Mouse (Mus musculus) neural tube, embryonic 11.5 days (tissue): ENCODE measurements around the gene Xbp1. TPM values are rescaled to one million over a fixed set of nuclear protein-coding genes. Genes with fewer than 3 reads are reported as not detected.

Source experiments
- ATAC-seq: fragments of 200-750 bp; cut with Nextera tagmentation; 2 replicates; pipeline ENCODE4 v1.8.0; 2017; ENCODE audit warnings: moderate number of reproducible peaks, mild to moderate bottlenecking, moderate TSS enrichment, moderate library complexity; ENCODE audit not compliant: insufficient read depth, low FRiP score, low TSS enrichment
- DNase-seq: peaks from one replicate; pipeline ENCODE4 v3.0.0-alpha.2; 2015; ENCODE audit warnings: low spot score
- H3K27ac ChIP-seq: fragments of 300-500 bp; sonication (generic); 2 replicates; pipeline ENCODE4 v1.5.1; 2014; ENCODE audit warnings: low read depth, mild to moderate bottlenecking, low read length
- H3K27me3 ChIP-seq: fragments of 300-500 bp; sonication (generic); 2 replicates; pipeline ENCODE4 v1.6.1; 2014; ENCODE audit warnings: mild to moderate bottlenecking, low read length, mixed read lengths; ENCODE audit not compliant: control insufficient read depth, insufficient read depth
- H3K36me3 ChIP-seq: fragments of 300-500 bp; sonication (generic); 2 replicates; pipeline ENCODE4 v1.6.1; 2014; ENCODE audit warnings: mild to moderate bottlenecking, low read length, moderate library complexity, mixed read lengths; ENCODE audit not compliant: control insufficient read depth, insufficient read depth
- H3K4me1 ChIP-seq: fragments of 300-500 bp; sonication (generic); 2 replicates; pipeline ENCODE4 v1.6.1; 2014; ENCODE audit warnings: low read length, mixed read lengths; ENCODE audit not compliant: control insufficient read depth, insufficient read depth
- H3K4me2 ChIP-seq: fragments of 300-500 bp; sonication (generic); 2 replicates; pipeline ENCODE4 v1.6.1; 2014; ENCODE audit warnings: low read depth, mild to moderate bottlenecking, moderate library complexity
- H3K4me3 ChIP-seq: fragments of 300-500 bp; sonication (generic); 2 replicates; pipeline ENCODE4 v1.5.1; 2014; ENCODE audit warnings: low read depth, low read length
- H3K9ac ChIP-seq: fragments of 300-500 bp; sonication (generic); 2 replicates; pipeline ENCODE4 v1.6.1; 2014; ENCODE audit warnings: mild to moderate bottlenecking, low read length
- H3K9me3 ChIP-seq: fragments of 300-500 bp; sonication (generic); 2 replicates; pipeline ENCODE4 v1.6.1; 2016; ENCODE audit warnings: low read length; ENCODE audit not compliant: control insufficient read depth
- WGBS: fragments of 180-500 bp; shearing (Covaris S2); extraction: QIAGEN DNeasy Blood & Tissue Kit; methylation state at CpG from one replicate; pipeline ENCODE4 v1.1.7; 2014; 5-methylcytosine and 5-hydroxymethylcytosine counted together
- polyA plus RNA-seq: library from polyadenylated mRNA; unstranded; fragments of >200 nt; fragmentation: Nextera tagmentation; extraction: Ambion mirVana; gene quantifications from 2 replicates; pipeline ENCODE4 v1.2.1, GENCODE M21; 2014

Xbp1 gene
- polyA plus RNA-seq, 1 experiment from 2014 or later: 165 TPM

DNA sequence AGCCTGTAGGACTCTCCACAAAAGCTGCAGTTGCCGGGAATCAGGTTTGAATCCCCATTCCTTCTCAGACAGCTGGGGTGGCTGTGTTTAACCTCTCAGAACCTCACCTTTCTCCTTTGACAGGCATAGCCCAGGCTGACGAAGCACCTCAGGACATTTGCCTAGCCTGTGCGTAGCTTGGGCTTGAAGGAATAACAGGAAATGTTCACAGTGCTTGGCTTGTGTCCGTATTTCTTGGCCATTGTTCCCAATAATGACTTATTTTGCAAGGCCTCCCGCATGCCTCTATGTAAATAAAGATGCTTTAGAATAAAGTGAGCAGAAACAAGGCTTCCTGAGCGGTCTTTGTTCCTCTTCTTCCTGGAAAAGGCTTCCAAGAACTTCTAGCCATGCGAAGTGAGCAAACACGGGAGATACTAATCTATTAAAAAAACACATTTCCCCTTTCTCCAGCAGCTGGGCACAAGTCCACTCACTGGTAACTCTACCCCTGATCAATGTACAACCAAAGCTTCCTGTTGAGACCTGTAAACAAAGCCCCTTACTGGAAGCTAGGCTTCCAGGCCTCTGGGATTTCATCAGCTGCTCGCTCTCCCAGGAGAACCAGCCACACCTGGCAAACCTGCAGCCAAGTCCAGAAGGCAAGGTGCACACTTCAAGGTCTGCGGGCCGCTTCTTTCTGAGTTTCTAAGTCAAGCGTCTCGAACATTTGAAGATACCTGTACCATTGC is 21.4 kb upstream of the Xbp1 start:
- Histone ChIP-seq H3K4me1 (no peaks in the 10 kb centered on the region), H3K27ac (no peak overlapping the region), H3K27me3 (no peaks in the 10 kb centered on the region), H3K4me2 (no peak overlapping the region), H3K9me3 (no peaks in the 10 kb centered on the region), H3K4me3 (no peak overlapping the region), H3K36me3 (no peaks in the 10 kb centered on the region), H3K9ac (no peak overlapping the region)
- ATAC-seq (no peak), DNase-seq (no peak)
- WGBS: 78% methylated on average over 13 of the region's 13 CpGs

DNA sequence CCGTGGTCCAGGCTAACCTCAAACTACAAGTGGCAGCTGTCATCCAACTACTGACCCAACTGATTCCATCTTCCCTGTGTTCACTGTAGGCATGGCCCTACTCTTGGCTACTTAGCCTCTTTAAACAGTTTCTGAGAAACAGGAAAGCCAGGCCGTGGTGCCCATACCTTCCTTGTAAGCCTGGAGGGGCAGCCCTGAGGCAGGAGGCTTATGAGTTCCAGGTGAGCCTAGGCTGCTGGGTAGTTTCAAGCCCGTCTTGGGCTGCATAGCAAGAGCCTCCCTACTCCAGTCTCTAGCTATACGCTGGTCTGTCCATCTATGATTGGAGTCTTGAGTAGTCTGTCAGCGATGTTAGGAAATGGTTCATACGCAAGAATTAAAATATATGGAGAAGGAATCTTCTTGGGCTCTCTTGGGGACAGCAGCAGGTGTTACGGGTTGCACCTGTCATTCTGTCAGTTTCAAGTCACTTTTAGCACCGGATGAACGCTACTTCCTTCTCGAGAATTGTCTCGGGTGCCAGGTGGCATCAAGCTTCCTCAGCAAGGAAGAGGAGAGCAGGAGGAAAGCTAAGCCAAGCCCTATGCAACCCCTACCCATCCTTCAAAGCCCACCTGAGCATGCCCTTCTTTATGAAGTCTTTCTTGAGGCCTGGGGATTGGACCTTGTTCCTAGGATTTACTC is 20.4 kb upstream of the Xbp1 start:
- ATAC-seq (no peak), DNase-seq (no peak)
- 92% methylated on average over 11 of the region's 11 CpGs for WGBS
- Histone ChIP-seq H3K27ac (no peak overlapping the region), H3K36me3 (no peaks in the 10 kb centered on the region), H3K4me3 (no peak overlapping the region), H3K27me3 (no peaks in the 10 kb centered on the region), H3K4me1 (no peaks in the 10 kb centered on the region), H3K4me2 (no peak overlapping the region), H3K9me3 (no peaks in the 10 kb centered on the region), H3K9ac (no peak overlapping the region)

DNA sequence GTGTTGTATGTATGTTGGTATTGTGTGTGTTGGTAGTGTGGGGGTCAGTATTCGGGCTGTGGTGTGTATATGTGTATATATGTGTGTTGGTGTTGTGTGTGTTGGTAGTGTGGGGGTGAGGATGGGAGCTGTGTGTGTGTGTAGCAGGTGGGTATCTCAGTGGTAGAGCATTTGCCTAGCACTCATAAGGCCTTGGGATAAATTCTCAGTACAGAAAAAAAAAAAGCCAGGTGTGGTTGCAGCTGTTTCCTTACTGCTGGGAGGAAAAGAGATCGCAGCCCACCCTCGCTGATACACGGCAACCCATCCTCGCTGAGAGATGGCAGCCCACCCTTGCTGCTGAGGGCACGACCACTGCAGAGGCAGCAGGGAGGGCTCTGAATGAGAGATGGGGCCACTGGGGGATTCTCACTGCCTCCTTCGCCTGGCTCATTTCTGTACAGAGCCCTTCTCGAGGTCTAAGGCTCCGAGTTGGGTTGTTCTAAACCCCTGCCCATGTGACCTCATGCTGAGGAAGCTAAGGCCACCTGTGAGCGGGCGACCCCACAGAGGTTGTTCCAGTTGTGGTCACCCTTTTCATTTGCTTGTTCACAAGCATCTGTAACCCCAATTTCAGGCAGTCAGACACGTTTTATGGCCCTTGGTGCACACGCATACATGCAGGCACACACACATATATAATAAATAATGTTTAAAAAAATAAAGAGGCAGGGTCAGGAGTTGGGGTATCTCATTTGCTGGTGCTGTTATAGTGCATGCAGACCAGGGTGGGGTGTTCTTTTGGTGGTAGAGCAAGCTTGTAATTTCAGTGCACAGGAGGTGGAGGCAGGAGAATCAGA is 19.3 kb upstream of the Xbp1 start:
- DNase-seq (no peak), ATAC-seq (no peak)
- WGBS: 77% methylated on average over 13 of the region's 13 CpGs
- H3K4me3 ChIP-seq: no peak overlapping the region
- H3K4me1 ChIP-seq: no peaks in the 10 kb centered on the region
- no peaks in the 10 kb centered on the region for H3K36me3 ChIP-seq
- no peaks in the 10 kb centered on the region for H3K27me3 ChIP-seq
- H3K27ac ChIP-seq: no peak overlapping the region
- no peaks in the 10 kb centered on the region for H3K9me3 ChIP-seq
- H3K9ac ChIP-seq: no peak overlapping the region
- no peak overlapping the region for H3K4me2 ChIP-seq

DNA sequence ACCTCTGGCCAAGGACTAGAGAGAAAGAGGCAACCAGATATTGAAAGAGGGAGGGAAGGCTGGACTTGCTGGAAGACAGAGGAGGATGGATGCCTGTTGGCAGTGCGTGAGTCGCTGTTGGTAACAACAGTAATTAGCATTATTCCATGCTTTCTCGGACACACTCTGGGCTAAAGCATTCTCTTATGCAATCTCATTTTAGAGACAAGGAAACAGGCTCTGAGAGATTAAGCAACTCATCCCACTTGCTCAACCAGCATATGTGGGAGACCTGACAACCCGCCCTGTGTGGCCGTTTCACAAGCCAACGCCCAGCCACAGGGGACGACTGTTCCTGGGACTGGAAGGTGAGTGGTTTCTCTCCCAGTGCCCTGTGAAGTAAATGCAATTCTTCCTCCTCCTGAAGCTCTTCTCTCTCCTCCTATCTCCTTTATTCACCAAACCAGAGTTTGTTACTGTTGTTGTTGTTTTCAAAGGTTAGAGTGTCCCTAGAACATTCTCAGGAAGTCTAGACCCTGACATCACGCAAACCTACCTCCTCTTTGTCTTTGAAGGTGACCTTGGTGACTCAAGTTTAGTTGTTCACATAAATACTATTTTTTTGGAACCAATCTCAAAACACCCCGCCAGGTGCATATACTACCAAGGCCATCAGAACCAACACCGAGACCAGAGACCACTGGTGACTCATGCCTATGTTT is 18.0 kb upstream of the Xbp1 start:
- DNase-seq (no peak), ATAC-seq (no peak)
- Histone ChIP-seq H3K4me2 (no peak overlapping the region), H3K27me3 (no peaks in the 10 kb centered on the region), H3K4me3 (no peak overlapping the region), H3K4me1 (no peaks in the 10 kb centered on the region), H3K9ac (no peak overlapping the region), H3K9me3 (no peaks in the 10 kb centered on the region), H3K27ac (no peak overlapping the region), H3K36me3 (no peaks in the 10 kb centered on the region)
- 86% methylated on average over 10 of the region's 10 CpGs for WGBS

DNA sequence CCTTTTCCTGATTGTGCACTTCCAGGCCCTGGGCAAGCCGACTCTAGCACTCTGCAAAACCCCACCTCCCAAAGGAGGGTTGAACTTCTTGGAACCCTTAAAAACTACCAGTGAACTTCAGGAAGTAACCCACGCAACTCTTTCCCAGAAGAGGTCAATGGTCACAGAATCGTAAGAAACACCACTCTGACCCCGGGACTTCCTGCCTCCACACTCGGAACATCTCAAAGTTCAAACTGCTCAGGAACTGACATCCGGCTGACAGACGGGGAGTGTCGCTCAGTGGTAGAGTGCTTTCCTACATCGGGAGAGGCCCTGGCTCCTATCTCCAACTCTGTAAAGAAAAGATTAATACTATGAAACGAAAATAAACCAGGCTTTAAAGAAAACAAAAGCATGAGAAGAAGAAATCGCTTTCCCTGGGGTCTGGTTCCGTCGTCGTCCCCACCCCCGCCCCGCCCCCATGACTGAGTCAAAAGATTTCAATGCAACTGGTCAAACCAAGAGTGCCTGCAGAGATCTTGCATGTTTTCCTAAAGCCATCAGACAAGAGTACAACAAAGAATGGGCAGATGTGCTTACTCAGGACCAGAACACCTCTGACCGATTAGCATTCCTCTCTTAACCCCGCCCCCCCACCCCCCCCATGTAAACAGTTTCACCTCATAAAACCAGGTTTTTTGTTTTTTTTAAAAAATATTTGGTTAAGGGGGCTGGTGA is 14.4 kb upstream of the Xbp1 start:
- ATAC-seq (no peak), DNase-seq (peak; percentile 20)
- Histone ChIP-seq H3K27me3 (no peaks in the 10 kb centered on the region), H3K4me3 (no peak overlapping the region), H3K9ac (no peak overlapping the region), H3K4me2 (no peak overlapping the region), H3K4me1 (no peaks in the 10 kb centered on the region), H3K36me3 (no peaks in the 10 kb centered on the region), H3K27ac (no peak overlapping the region), H3K9me3 (no peaks in the 10 kb centered on the region)
- 41% methylated on average over 18 of the region's 18 CpGs for WGBS

DNA sequence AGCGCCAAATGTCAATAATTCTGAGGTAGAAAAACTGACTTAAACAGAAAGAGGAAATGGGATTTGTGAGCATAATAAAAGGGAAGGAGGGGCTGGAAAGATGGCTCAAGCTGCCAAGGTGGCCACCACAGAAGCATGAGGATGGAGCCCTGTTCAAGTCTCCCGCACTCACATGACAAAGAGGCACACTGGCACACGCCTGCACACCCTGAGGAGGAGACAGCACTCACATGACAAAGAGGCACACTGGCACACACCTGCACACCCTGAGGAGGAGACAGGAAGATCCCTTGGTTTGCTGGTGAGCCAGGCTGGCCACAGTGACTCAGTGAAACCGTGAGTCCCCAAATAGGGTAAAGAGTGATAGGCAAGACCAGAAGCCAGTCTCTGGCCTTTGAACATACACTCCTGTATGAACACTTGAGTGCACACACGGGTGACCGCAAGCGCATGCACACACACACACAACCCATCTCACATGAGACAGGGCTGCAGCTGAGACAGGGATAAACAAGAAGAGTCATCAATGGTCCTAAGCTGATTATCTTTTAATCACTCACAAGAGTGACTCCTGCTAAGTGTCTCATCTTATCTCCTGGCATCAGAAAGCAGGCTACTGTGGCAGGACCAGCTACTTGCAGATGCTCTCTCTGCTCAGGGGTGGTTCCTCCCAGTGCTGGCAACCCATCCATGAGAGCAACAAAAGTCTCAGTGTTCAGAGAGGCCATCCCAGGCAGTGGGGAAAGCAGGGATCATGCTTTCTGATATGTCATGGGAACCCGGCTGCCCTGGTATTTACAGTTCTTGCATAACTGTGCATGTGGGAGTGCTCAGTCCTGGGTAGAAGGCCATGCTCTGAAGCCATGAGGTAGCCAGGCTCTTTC is 11.0 kb upstream of the Xbp1 start:
- WGBS: 82% methylated on average over 8 of the region's 8 CpGs
- no peak overlapping the region for H3K4me2 ChIP-seq
- H3K9me3 ChIP-seq: no peaks in the 10 kb centered on the region
- DNase-seq (no peak), ATAC-seq (no peak)
- H3K36me3 ChIP-seq: no peaks in the 10 kb centered on the region
- H3K9ac ChIP-seq: no peak overlapping the region
- no peaks in the 10 kb centered on the region for H3K4me1 ChIP-seq
- no peaks in the 10 kb centered on the region for H3K27me3 ChIP-seq
- H3K27ac ChIP-seq: no peak overlapping the region
- no peak overlapping the region for H3K4me3 ChIP-seq

DNA sequence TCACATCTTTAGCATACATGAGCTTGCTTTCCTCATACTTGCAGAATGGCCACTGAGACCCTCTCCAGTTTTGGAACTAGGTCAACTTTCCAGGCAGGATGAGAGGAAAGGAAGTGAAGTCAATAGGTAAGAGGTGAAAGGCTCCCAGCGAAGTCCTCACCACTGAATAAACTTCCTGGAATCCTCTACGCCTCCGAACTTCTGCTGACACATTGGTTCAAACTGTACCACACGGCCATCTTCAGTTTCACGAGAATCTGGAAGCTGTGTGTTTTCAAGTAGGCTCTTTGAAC is 10.4 kb upstream of the Xbp1 start:
- 85% methylated on average over 5 of the region's 5 CpGs for WGBS
- no peak overlapping the region for H3K4me2 ChIP-seq
- H3K27me3 ChIP-seq: no peaks in the 10 kb centered on the region
- H3K4me3 ChIP-seq: no peak overlapping the region
- no peaks in the 10 kb centered on the region for H3K36me3 ChIP-seq
- no peaks in the 10 kb centered on the region for H3K4me1 ChIP-seq
- no peak overlapping the region for H3K9ac ChIP-seq
- DNase-seq (no peak), ATAC-seq (no peak)
- no peak overlapping the region for H3K27ac ChIP-seq
- no peaks in the 10 kb centered on the region for H3K9me3 ChIP-seq
